Mouse (Mus musculus): Measurements from ENCODE around the gene Mycl. TPM values are rescaled to one million over a fixed set of nuclear protein-coding genes. Genes with fewer than 3 reads are reported as not detected.

The Mycl gene
- polyA plus RNA-seq, 1 experiment from 2014 or later = 6.8 TPM

DNA sequence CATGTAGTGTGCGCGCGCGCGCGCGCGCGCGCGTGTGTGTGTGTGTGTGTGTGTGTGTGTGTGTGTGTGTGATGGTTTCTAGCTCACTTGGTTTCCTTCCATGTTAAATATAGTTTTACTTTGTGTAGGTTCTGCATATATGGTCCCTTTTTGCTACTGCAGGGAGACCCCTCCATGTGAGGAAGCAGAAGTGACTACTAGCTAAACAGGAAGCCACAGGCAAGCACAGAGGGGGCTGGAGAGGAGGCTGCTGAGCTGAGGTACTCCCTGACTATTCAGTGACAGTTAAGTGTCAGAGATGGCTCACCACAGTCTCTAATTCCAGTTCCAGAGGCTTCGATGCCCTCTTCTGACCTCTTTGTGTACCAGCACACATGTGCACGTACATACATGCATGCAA lies 30.7 kb downstream of the Mycl start:
- Histone ChIP-seq H3K27me3 (ENCODE audit: insufficient read depth, low read length) (no peaks in the 10 kb centered on the region), H3K36me3 (ENCODE audit: insufficient read depth, low read length) (peaks cover 25% of the 10 kb centered on the region), H3K9me3 (ENCODE audit: low read length) (no peaks in the 10 kb centered on the region), H3K27ac (ENCODE audit: low read length) (no peak overlapping the region), H3K4me2 (replicated peaks; ENCODE audit: low read depth, low read length) (no peak overlapping the region), H3K4me3 (ENCODE audit: low read length) (no peak overlapping the region), H3K4me1 (ENCODE audit: insufficient read depth, low read length) (no peaks in the 10 kb centered on the region), H3K9ac (replicated peaks; ENCODE audit: low read length) (no peak overlapping the region)
- ATAC-seq (ENCODE audit: low FRiP score, low TSS enrichment) = no peak
- 92% methylated on average over 13 of the region's 13 CpGs for WGBS

DNA sequence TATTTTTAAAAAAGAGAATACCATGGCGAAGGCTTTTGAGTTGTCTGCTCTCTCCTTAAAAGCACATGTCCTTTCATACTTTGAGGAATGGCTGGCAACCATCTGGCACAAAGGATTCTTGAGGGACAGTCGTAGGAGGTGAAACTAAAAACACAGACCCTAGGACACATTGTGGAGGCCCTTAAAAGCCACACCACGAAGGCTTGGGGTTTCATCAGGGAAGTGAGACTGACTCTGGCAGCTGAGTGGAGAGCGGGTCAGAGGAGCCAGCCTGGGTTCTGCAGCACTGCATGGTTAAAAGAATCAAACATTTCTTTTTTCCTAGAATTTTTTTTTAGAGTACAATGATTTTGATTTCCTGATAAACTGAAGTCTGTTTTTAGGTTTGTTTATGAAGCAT lies 31.1 kb downstream of the Mycl start:
- Histone ChIP-seq H3K36me3 (ENCODE audit: insufficient read depth, low read length) (peaks cover 27% of the 10 kb centered on the region), H3K27ac (ENCODE audit: low read length) (no peak overlapping the region), H3K9ac (replicated peaks; ENCODE audit: low read length) (no peak overlapping the region), H3K4me3 (ENCODE audit: low read length) (no peak overlapping the region), H3K9me3 (ENCODE audit: low read length) (no peaks in the 10 kb centered on the region), H3K4me1 (ENCODE audit: insufficient read depth, low read length) (no peaks in the 10 kb centered on the region), H3K27me3 (ENCODE audit: insufficient read depth, low read length) (no peaks in the 10 kb centered on the region), H3K4me2 (replicated peaks; ENCODE audit: low read depth, low read length) (no peak overlapping the region)
- no peak for ATAC-seq (ENCODE audit: low FRiP score, low TSS enrichment)
- 87% methylated on average over 4 of the region's 4 CpGs for WGBS

DNA sequence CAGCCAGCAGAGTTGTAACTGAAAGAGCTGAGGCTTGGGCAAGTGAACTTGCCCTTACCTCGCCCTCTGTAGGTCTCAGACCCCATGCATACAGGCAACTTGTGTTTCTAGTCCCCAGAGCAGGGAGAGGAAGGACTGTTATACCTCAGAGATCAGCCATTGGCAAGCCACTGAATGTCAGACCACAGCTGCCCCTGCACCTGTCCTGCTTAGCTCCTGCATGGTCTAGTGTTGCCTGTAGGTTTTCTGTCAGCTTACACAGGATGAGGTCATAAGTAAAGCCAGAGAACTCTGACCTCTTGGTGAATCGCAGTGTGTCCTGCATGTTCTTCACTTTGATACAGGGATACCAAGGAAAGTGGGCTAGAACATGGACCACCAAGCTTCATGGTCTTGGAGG lies 39.4 kb downstream of the Mycl start:
- Histone ChIP-seq H3K9me3 (ENCODE audit: low read length) (no peaks in the 10 kb centered on the region), H3K4me1 (ENCODE audit: insufficient read depth, low read length) (no peaks in the 10 kb centered on the region), H3K27me3 (ENCODE audit: insufficient read depth, low read length) (no peaks in the 10 kb centered on the region), H3K9ac (replicated peaks; ENCODE audit: low read length) (no peak overlapping the region), H3K4me3 (ENCODE audit: low read length) (no peak overlapping the region), H3K4me2 (replicated peaks; ENCODE audit: low read depth, low read length) (no peak overlapping the region), H3K27ac (ENCODE audit: low read length) (no peak overlapping the region), H3K36me3 (ENCODE audit: insufficient read depth, low read length) (peaks cover 27% of the 10 kb centered on the region)
- no peak for ATAC-seq (ENCODE audit: low FRiP score, low TSS enrichment)
- WGBS = 93% methylated on average over 2 of the region's 2 CpGs

DNA sequence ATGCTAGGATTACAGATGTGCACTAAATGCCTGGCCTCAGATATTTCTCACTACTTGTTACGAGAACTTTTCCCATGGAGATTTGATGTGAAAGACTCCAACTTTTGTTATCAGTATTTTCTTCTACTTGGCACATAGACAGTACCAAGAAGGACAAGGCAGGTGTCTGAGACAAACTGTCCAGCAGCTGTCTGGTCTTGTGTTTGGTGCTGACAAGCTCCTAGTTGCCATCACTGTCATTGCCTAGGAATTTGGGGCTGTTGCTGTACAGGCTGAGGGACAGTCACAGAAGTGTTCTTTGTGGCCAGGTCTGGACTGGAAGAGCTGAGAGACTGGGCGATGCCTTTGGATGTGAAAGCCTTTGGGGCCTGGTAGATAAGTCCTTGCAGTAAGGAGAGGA lies 40.2 kb downstream of the Mycl start:
- H3K36me3 ChIP-seq (ENCODE audit: insufficient read depth, low read length) = peaks cover 32% of the 10 kb centered on the region
- H3K9me3 ChIP-seq (ENCODE audit: low read length) = no peaks in the 10 kb centered on the region
- H3K4me1 ChIP-seq (ENCODE audit: insufficient read depth, low read length) = no peaks in the 10 kb centered on the region
- no peak overlapping the region for H3K4me3 ChIP-seq (ENCODE audit: low read length)
- H3K27me3 ChIP-seq (ENCODE audit: insufficient read depth, low read length) = no peaks in the 10 kb centered on the region
- WGBS = 100% methylated on average over 2 of the region's 2 CpGs
- ATAC-seq (ENCODE audit: low FRiP score, low TSS enrichment) = no peak
- no peak overlapping the region for H3K27ac ChIP-seq (ENCODE audit: low read length)
- no peak overlapping the region for H3K9ac ChIP-seq (replicated peaks; ENCODE audit: low read length)
- H3K4me2 ChIP-seq (replicated peaks; ENCODE audit: low read depth, low read length) = no peak overlapping the region

DNA sequence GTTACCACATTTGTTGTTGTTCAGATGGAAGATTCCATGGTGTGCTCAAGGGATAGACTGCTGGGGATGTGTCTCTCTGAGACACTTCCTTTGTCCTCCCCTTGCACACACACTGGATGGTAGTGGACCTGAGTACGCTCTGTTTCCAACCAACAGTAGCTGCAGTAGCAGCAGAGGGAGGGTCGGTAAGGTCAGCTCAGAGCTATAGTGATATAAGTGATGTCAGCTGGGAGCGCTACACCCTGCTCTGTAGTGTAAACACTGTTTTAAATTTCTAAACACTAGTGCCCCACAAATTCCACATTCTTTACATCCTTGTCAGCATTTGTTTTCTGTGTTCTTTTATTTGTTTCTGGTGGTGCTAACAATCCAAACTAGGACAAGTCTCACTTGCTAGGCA lies 41.3 kb downstream of the Mycl start:
- no peaks in the 10 kb centered on the region for H3K4me1 ChIP-seq (ENCODE audit: insufficient read depth, low read length)
- ATAC-seq (ENCODE audit: low FRiP score, low TSS enrichment) = 0 out of 2 replicates have a peak, but pooled peaks have one; percentile 49
- H3K36me3 ChIP-seq (ENCODE audit: insufficient read depth, low read length) = peaks cover 28% of the 10 kb centered on the region
- no peak overlapping the region for H3K9ac ChIP-seq (replicated peaks; ENCODE audit: low read length)
- no peaks in the 10 kb centered on the region for H3K27me3 ChIP-seq (ENCODE audit: insufficient read depth, low read length)
- H3K4me3 ChIP-seq (ENCODE audit: low read length) = no peak overlapping the region
- WGBS = 69% methylated on average over 3 of the region's 3 CpGs
- H3K27ac ChIP-seq (ENCODE audit: low read length) = no peak overlapping the region
- H3K9me3 ChIP-seq (ENCODE audit: low read length) = no peaks in the 10 kb centered on the region
- H3K4me2 ChIP-seq (replicated peaks; ENCODE audit: low read depth, low read length) = no peak overlapping the region

DNA sequence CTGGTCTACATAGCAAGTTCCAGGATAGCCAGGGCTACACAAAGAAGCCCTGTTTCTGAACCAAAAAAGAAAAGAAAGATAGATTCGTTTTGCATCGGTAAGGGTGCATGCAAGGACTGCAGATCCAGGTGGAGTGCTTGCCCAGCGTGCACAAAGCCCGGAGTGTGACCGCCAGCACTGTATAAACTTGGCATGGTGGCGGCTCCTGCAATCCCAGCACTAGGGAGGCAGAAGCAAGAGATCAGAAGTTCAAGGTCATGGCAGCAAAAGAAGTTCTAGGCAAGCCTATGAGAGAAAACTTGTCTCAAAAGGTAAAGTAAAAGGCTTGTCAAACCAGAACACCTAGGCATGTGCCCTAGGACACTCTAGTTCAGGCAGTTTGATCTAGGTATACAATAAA lies 45.7 kb downstream of the Mycl start:
- H3K4me2 ChIP-seq (replicated peaks; ENCODE audit: low read depth, low read length) = no peak overlapping the region
- no peaks in the 10 kb centered on the region for H3K27me3 ChIP-seq (ENCODE audit: insufficient read depth, low read length)
- WGBS = 95% methylated on average over 6 of the region's 6 CpGs
- H3K36me3 ChIP-seq (ENCODE audit: insufficient read depth, low read length) = peaks cover 30% of the 10 kb centered on the region
- H3K9me3 ChIP-seq (ENCODE audit: low read length) = no peaks in the 10 kb centered on the region
- no peak for ATAC-seq (ENCODE audit: low FRiP score, low TSS enrichment)
- no peak overlapping the region for H3K27ac ChIP-seq (ENCODE audit: low read length)
- H3K4me1 ChIP-seq (ENCODE audit: insufficient read depth, low read length) = no peaks in the 10 kb centered on the region
- no peak overlapping the region for H3K4me3 ChIP-seq (ENCODE audit: low read length)
- H3K9ac ChIP-seq (replicated peaks; ENCODE audit: low read length) = no peak overlapping the region

DNA sequence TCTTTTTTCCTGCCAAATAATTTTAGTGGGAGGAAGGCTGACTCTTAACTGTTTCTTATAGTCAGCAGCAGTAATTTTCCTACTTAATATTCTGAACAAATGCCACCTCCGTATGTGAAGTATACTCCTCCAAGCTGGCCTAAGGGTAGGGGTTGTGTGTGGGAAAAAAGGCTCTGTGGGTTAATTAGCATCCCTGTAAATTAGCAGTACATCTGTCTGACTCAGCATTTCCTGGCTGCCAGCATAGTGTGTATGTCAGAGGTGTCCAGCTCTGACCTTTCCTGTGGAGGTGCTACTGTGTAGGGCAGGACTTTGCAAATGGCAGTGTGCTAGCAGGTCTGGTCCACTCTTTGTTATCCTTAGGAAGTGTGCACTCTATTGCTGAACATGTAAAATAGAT lies 48.4 kb downstream of the Mycl start:
- no peaks in the 10 kb centered on the region for H3K9me3 ChIP-seq (ENCODE audit: low read length)
- no peaks in the 10 kb centered on the region for H3K27me3 ChIP-seq (ENCODE audit: insufficient read depth, low read length)
- H3K36me3 ChIP-seq (ENCODE audit: insufficient read depth, low read length) = peaks cover 39% of the 10 kb centered on the region
- no peaks in the 10 kb centered on the region for H3K4me1 ChIP-seq (ENCODE audit: insufficient read depth, low read length)
- ATAC-seq (ENCODE audit: low FRiP score, low TSS enrichment) = no peak
- no peak overlapping the region for H3K4me2 ChIP-seq (replicated peaks; ENCODE audit: low read depth, low read length)
- no peak overlapping the region for H3K9ac ChIP-seq (replicated peaks; ENCODE audit: low read length)
- H3K27ac ChIP-seq (ENCODE audit: low read length) = no peak overlapping the region
- WGBS = 68% methylated on average over 1 of the region's 1 CpGs
- H3K4me3 ChIP-seq (ENCODE audit: low read length) = no peak overlapping the region

DNA sequence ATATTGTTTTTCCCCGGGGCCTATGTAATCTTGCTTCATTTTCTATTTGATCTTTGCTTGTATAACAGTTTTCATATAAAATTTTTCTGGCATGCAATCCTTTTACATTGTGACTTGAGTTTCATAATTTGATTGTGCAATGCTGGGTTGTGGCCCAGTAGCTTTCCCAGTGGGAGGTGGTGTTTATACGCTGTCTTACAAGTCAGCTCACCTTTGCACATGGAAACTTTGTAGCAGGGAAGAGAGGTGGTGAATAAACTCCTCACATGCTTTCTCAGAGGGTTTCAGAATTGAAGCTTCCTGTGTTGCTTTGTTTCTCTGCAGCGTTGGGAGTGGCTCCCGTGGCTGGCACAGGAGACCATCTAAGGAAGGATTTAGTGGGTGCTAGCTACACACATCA lies 49.4 kb downstream of the Mycl start:
- no peak overlapping the region for H3K9ac ChIP-seq (replicated peaks; ENCODE audit: low read length)
- H3K27ac ChIP-seq (ENCODE audit: low read length) = no peak overlapping the region
- H3K4me2 ChIP-seq (replicated peaks; ENCODE audit: low read depth, low read length) = no peak overlapping the region
- H3K27me3 ChIP-seq (ENCODE audit: insufficient read depth, low read length) = no peaks in the 10 kb centered on the region
- H3K36me3 ChIP-seq (ENCODE audit: insufficient read depth, low read length) = peaks cover 35% of the 10 kb centered on the region
- WGBS = 87% methylated on average over 4 of the region's 4 CpGs
- H3K9me3 ChIP-seq (ENCODE audit: low read length) = no peaks in the 10 kb centered on the region
- H3K4me3 ChIP-seq (ENCODE audit: low read length) = no peak overlapping the region
- no peaks in the 10 kb centered on the region for H3K4me1 ChIP-seq (ENCODE audit: insufficient read depth, low read length)
- no peak for ATAC-seq (ENCODE audit: low FRiP score, low TSS enrichment)

DNA sequence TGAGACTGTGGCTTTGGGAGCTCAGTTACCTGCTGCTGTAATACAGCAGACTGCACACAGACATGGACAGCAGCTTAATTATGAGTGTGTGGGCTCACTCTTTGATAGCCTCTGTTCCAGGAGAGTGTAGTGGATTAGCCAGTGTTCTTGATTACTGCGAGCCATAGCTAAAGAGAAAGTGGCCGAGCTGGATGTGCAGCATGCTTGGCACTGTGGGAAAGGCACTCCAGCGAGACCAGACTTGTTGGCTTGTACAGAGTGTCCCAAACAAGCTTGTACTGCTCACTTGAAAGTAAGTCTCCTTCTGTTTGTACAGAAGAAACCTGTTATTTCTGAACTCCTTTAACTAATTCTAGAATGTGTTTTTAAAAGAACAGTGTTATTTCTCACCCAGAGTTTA lies 50.8 kb downstream of the Mycl start:
- H3K9me3 ChIP-seq (ENCODE audit: low read length) = no peaks in the 10 kb centered on the region
- no peak overlapping the region for H3K4me2 ChIP-seq (replicated peaks; ENCODE audit: low read depth, low read length)
- H3K4me1 ChIP-seq (ENCODE audit: insufficient read depth, low read length) = peaks cover 11% of the 10 kb centered on the region
- WGBS = 76% methylated on average over 3 of the region's 3 CpGs
- no peak overlapping the region for H3K4me3 ChIP-seq (ENCODE audit: low read length)
- no peak overlapping the region for H3K9ac ChIP-seq (replicated peaks; ENCODE audit: low read length)
- H3K27me3 ChIP-seq (ENCODE audit: insufficient read depth, low read length) = no peaks in the 10 kb centered on the region
- H3K36me3 ChIP-seq (ENCODE audit: insufficient read depth, low read length) = peaks cover 29% of the 10 kb centered on the region
- H3K27ac ChIP-seq (ENCODE audit: low read length) = peak overlapping the region; percentile 22; the same call in 1 of the 2 replicates
- ATAC-seq (ENCODE audit: low FRiP score, low TSS enrichment) = peak; percentile 52

DNA sequence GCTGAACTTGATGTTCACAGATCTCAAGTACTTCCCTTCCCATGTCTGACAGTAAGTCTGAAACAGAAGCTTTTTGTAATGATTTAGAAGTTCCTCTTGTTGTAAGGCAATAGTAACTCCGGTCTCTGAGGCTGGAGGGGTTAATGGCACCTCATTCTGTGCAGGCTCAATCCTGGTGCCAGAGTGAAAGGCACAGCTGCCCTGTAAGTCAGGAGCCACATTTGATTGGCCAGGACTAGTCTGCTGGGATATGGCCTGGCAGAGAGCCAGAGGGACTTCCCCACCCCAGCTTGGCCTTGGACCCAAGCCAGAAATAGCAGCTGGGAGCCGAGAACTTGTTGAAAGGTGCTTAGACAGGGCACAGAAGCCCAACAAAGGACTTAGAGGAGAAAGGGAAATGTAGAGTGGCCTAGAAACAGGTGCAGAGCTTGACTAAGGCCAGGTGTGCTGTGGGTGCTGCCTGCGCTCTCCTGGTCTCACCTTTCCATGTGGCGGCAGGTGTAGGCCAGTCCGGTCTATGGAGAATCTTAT lies 55.3 kb downstream of the Mycl start:
- Histone ChIP-seq H3K9me3 (ENCODE audit: low read length) (no peaks in the 10 kb centered on the region), H3K36me3 (ENCODE audit: insufficient read depth, low read length) (peaks cover 51% of the 10 kb centered on the region), H3K4me1 (ENCODE audit: insufficient read depth, low read length) (peaks cover 11% of the 10 kb centered on the region), H3K9ac (replicated peaks; ENCODE audit: low read length) (no peak overlapping the region), H3K4me2 (replicated peaks; ENCODE audit: low read depth, low read length) (no peak overlapping the region), H3K4me3 (ENCODE audit: low read length) (no peak overlapping the region), H3K27ac (ENCODE audit: low read length) (peak overlapping the region; percentile 35), H3K27me3 (ENCODE audit: insufficient read depth, low read length) (no peaks in the 10 kb centered on the region)
- WGBS = 68% methylated on average over 5 of the region's 5 CpGs
- ATAC-seq (ENCODE audit: low FRiP score, low TSS enrichment) = peak; percentile 93

All from kidney, embryonic 16.5 days (tissue).